Mouse (Mus musculus) layer of hippocampus, adult 18-20 months (tissue): ENCODE measurements around the gene Tmem189. TPM values are rescaled to one million over a fixed set of nuclear protein-coding genes. Genes with fewer than 3 reads are reported as not detected.
A peak's percentile ranks its signal among the peaks of the same experiment; 100 is the strongest.

ENCODE experiments used
- DNase-seq, 2 experiments: peaks; one replicate each; pipeline ENCODE4 v3.0.0; 2022; ENCODE audit warnings: low spot score in 2 of 2
- microRNA-seq, 2 experiments: library from miRNA; unstranded; fragments of <30 nt; microRNA quantifications; one replicate each; pipeline ENCODE4 v1.2.0; 2021
- total RNA-seq, 2 experiments: library from RNA; stranded (reverse); gene quantifications; 2 replicates each; pipeline ENCODE4 v1.2.3; 2021

Tmem189 gene
- total RNA-seq, 2 experiments from 2014 or later, result 46.7 TPM

GRCm38 (mm10) chr2:167596726-167597491 is 92.7 kb downstream of the Tmem189 start:
- no peak for DNase-seq

DNA sequence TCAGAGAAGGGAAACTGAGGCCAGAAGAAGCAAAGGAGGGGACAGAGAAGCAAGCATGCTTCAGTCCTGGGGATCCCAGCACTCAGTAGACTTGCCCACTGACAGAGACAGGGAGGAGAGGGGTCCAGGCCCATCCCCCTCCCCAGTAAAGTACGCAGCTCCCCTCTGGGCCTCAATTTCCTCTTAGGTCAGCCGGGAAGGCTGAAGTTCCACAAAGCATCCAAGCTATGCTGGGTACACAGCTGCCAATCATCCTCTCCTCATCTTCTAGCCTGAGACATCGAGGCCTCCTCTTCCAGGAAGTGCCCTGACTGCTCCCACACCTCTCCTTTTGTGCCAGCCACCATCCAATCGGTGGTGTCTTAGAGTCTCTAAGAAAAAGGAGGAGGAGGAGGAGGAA is 93.4 kb downstream of the Tmem189 start:
- no peak for DNase-seq

DNA sequence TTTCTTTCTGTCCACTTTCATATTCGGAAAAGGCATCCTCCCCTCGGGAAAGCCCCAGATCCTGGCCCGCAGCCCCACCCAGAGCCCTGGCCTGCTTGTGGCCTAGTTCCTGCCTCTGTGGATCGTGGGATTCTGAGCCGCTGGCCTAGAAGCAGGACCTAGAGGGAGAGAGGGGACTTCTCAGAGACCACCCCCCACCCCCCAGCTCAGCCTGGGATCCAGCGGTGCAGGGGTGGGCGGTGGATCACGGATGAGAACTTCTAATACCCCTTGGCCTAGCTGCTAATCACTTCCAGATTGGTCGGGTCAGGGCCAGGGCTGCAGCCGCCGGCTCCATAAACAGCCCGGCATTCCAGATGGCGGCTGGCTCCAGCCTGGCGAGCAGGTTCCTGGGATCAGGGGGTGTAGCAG is 93.9 kb downstream of the Tmem189 start:
- no peak for DNase-seq

DNA sequence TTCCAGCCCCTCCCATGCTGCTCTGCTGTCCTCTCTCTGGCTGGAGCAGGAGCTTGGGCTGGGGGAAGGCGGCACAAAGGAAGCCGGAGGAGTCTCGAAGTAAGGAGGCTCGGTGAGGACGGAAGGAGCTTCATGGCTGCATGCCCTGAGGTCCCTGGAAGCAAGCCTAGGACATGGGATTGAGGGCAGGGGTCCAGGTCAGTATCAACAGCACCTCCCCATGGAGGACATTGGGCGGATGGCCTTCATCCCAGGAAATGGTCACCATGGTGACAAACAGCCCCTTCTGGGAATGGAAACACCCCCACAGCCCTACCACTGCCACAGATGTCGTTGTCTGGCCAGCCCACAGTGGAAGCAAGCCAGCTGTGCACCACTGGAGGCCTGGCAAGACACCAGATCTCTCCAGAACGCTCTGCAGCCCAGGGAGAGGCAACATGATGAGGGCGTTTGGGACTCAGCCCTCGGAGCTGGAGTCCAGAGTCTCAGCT is 95.1 kb downstream of the Tmem189 start:
- peak; percentile 48 to 69 for DNase-seq

- DNase-seq, result no peak
These were observed 95.9 kb downstream of the Tmem189 start for GRCm38 (mm10) chr2:167593551-167594250.

Small RNA genes within 50 kb of the gene (microRNA-seq; reads per million reads assigned to microRNA genes)
- gene Gm22355, result 0 reads per million in 2 experiments

Other genes with a start within 250 kb of the Tmem189 start
- 10 to 100 TPM; 51.4 to 54.6 TPM for gene Rnf114, start 197.2 kb downstream of the Tmem189 start, total RNA-seq
- 10 to 100 TPM; 81.6 to 89.6 TPM for gene Spata2, start 196.9 kb downstream of the Tmem189 start, total RNA-seq
- gene Snai1, start 151.6 kb downstream of the Tmem189 start, total RNA-seq, result under 1 TPM; 0.32 to 0.53 TPM
- 100 to 1,000 TPM; 235 to 247 TPM for gene Ube2v1, start 57.7 kb downstream of the Tmem189 start, total RNA-seq
- 10 to 100 TPM; 36.7 to 39.9 TPM for gene Gm20431, start 28.3 kb downstream of the Tmem189 start, total RNA-seq
- gene Cebpb, start 907 bp downstream of the Tmem189 start, total RNA-seq, result 10 to 100 TPM; 41.9 to 43.2 TPM
- gene Ptpn1, start 242.2 kb upstream of the Tmem189 start, total RNA-seq, result 10 to 100 TPM; 64.8 to 68.8 TPM